In the genomic region with DNA sequence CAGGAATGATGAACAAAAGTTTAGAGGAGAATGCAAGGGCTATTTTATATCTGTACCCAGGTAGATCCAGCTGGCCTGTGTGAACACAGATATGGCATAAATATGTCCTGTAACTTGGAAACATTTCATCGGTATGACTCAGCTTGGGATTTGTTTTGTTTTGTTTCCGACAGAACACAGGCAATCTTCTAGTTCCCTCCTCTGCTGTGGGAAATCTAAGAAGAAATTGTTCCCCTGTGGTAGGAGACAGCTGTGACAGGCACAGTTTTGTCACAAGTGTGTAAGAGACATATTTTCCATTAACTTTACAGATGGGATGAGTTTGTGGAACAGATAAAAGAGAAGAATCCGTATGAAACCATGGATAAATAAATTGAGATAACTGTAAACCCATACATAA, we compare ENCODE assay signal across 28 mouse cellular contexts.
"Had no signal": no experiment of that assay in that cellular context is flagged by ENCODE, and none has a peak within 500 bp of the region (broad histone marks: within the 10 kb centered on the region; RNA-seq: fewer than 3 reads in every experiment).

No protein-coding gene starts in this region.

- H3K4me1 ChIP-seq: heart, embryonic 10.5 days; heart, embryonic 12.5 days; hindbrain, embryonic 10.5 days; hindbrain, embryonic 12.5 days; intestine, embryonic 15.5 days; limb, embryonic 10.5 days; limb, embryonic 12.5 days; liver, embryonic 13.5 days; liver, embryonic 15.5 days had no signal

- ATAC-seq: hindbrain, embryonic 16.5 days; inflammation-experienced regulatory T-cells, adult 6 months; intestine, embryonic 15.5 days; intestine, postnatal 0 days had no signal

- H3K9ac ChIP-seq: heart, embryonic 12.5 days; hindbrain, embryonic 12.5 days; hindbrain, embryonic 14.5 days; intestine, embryonic 15.5 days; limb, embryonic 12.5 days; liver, embryonic 13.5 days; liver, embryonic 15.5 days had no signal

- H3K36me3 ChIP-seq: heart, embryonic 10.5 days; heart, embryonic 12.5 days; hindbrain, embryonic 10.5 days; hindbrain, embryonic 12.5 days; intestine, embryonic 15.5 days; limb, embryonic 10.5 days; limb, embryonic 12.5 days; liver, embryonic 13.5 days; liver, embryonic 15.5 days had no signal

- H3K9me3 ChIP-seq: heart, embryonic 10.5 days; heart, embryonic 12.5 days; hindbrain, embryonic 10.5 days; hindbrain, embryonic 12.5 days; intestine, embryonic 15.5 days; limb, embryonic 10.5 days; limb, embryonic 12.5 days; liver, embryonic 13.5 days; liver, embryonic 15.5 days had no signal

- H3K27me3 ChIP-seq: heart, embryonic 12.5 days; hindbrain, embryonic 12.5 days; intestine, embryonic 15.5 days; limb, embryonic 12.5 days; liver, embryonic 13.5 days; liver, embryonic 15.5 days had no signal

- H3K27ac ChIP-seq: gastrocnemius, adult 2 months; heart, embryonic 10.5 days; hindbrain, embryonic 10.5 days; hindbrain, embryonic 12.5 days; hindbrain, embryonic 14.5 days; intestine, embryonic 15.5 days; limb, embryonic 10.5 days; limb, embryonic 12.5 days; liver, embryonic 13.5 days; liver, embryonic 15.5 days had no signal

- H3K4me3 ChIP-seq: gastrocnemius, adult 2 months; heart, embryonic 10.5 days; heart, embryonic 12.5 days; hindbrain, embryonic 10.5 days; hindbrain, embryonic 12.5 days; intestine, embryonic 15.5 days; layer of hippocampus, adult 2 months; left cerebral cortex, adult 2 months; limb, embryonic 10.5 days; limb, embryonic 12.5 days; liver, embryonic 13.5 days; liver, embryonic 15.5 days had no signal

- H3K4me2 ChIP-seq: heart, embryonic 12.5 days; hindbrain, embryonic 12.5 days; hindbrain, embryonic 14.5 days; intestine, embryonic 15.5 days; limb, embryonic 12.5 days; liver, embryonic 11.5 days; liver, embryonic 13.5 days; liver, embryonic 15.5 days had no signal

- DNase-seq: gastrocnemius, adult 2 months; gastrocnemius, postnatal 10 days; gastrocnemius, postnatal 25 days; heart, adult 18-20 months; heart, postnatal 10 days; heart, postnatal 4 days; kidney, adult 18-20 months; kidney, adult 8-10 months; kidney, postnatal 10 days; kidney, postnatal 25 days; kidney, postnatal 4 days; liver; liver, embryonic 13.5 days had no signal
